Mouse (Mus musculus): ENCODE results near the gene Gm20388. TPM values are rescaled to one million over a fixed set of nuclear protein-coding genes. Genes with fewer than 3 reads are reported as not detected.
A peak's percentile ranks its signal among the peaks of the same experiment; 100 is the strongest.

Gene Gm20388
- polyA plus RNA-seq, 1 experiment from 2014 or later, result not detected

- DNase-seq (no peak), ATAC-seq (ENCODE audit: low read depth) (no peak)
Observed at GRCm38 (mm10) chr8:122901476-122901875, 2990.8 kb downstream of the Gm20388 start.

GRCm38 (mm10) chr8:122901892-122902515 is 2991.4 kb downstream of the Gm20388 start:
- Histone ChIP-seq H3K36me3 (peaks cover 50% of the 10 kb centered on the region), H3K4me3 (replicated peaks) (no peak overlapping the region), H3K27ac (no peak overlapping the region), H3K9me3 (replicated peaks) (no peaks in the 10 kb centered on the region), H3K4me2 (no peak overlapping the region), H3K4me1 (replicated peaks) (peaks cover 24% of the 10 kb centered on the region), H3K9ac (no peak overlapping the region), H3K27me3 (no peaks in the 10 kb centered on the region)
- no peak for DNase-seq
- WGBS (ENCODE audit: insufficient replicate concordance), result 78% methylated on average over 8 of the region's 8 CpGs
- no peak for ATAC-seq (ENCODE audit: low read depth)

More at GRCm38 (mm10) chr8:122901476-122901875, 2990.8 kb downstream of the Gm20388 start:
- Histone ChIP-seq H3K4me3 (replicated peaks) (no peak overlapping the region), H3K4me1 (replicated peaks) (peaks cover 20% of the 10 kb centered on the region), H3K27ac (no peak overlapping the region), H3K9me3 (replicated peaks) (no peaks in the 10 kb centered on the region), H3K4me2 (no peak overlapping the region), H3K9ac (no peak overlapping the region), H3K27me3 (no peaks in the 10 kb centered on the region), H3K36me3 (peaks cover 54% of the 10 kb centered on the region)
- 89% methylated on average over 7 of the region's 7 CpGs for WGBS (ENCODE audit: insufficient replicate concordance)

DNA sequence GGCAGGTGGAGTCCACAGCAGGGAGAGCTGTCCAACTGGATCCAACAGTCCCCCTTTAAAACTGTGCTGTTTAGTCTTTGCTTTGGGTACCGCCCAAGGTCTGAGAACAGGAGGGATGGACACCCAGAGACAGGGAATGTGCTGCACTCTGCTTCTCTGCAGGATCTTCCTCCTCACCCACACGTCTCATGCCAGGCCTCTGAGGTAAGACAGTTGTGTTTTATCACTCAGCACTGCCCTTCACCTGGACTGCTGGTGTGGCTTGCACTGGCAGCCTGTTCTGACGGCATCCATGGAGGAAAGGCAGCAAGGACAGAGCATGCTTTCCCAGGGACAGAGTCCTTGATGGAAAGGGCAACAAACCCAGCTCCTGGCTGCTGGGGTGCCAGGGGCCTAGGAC is 2991.9 kb downstream of the Gm20388 start:
- no peak overlapping the region for H3K4me2 ChIP-seq
- DNase-seq (no peak), ATAC-seq (ENCODE audit: low read depth) (no peak)
- no peak overlapping the region for H3K27ac ChIP-seq
- H3K4me1 ChIP-seq (replicated peaks), result peaks cover 24% of the 10 kb centered on the region
- WGBS (ENCODE audit: insufficient replicate concordance), result 77% methylated on average over 3 of the region's 3 CpGs
- no peaks in the 10 kb centered on the region for H3K9me3 ChIP-seq (replicated peaks)
- no peak overlapping the region for H3K9ac ChIP-seq
- no peak overlapping the region for H3K4me3 ChIP-seq (replicated peaks)
- no peaks in the 10 kb centered on the region for H3K27me3 ChIP-seq
- H3K36me3 ChIP-seq, result peaks cover 50% of the 10 kb centered on the region

DNA sequence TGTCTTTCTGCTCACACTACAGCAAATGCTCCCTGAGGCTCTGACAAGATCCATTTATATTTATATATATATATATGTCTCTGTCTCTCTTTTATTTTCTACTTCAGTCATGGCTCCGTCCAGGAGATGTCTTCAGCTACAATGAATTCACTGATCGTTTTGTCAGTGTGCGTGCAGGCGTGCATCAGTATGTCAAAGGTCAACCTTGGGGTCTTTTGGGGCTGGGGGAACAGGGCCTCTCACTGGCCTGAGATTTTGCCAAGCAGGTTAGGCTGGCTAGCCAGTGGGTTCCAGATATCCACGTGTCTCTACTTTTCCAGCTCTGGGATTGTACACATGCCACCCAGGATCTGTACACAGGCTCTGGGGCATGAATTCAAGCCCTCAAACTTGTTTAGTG is 2992.4 kb downstream of the Gm20388 start:
- H3K27ac ChIP-seq, result no peak overlapping the region
- peaks cover 51% of the 10 kb centered on the region for H3K36me3 ChIP-seq

GRCm38 (mm10) chr8:122904496-122904895 is 2993.9 kb downstream of the Gm20388 start:
- no peaks in the 10 kb centered on the region for H3K27me3 ChIP-seq
- no peak for DNase-seq
- no peak overlapping the region for H3K4me3 ChIP-seq (replicated peaks)
- no peak overlapping the region for H3K4me2 ChIP-seq
- no peak overlapping the region for H3K27ac ChIP-seq
- ATAC-seq (ENCODE audit: low read depth), result no peak
- 89% methylated on average over 11 of the region's 11 CpGs for WGBS (ENCODE audit: insufficient replicate concordance)
- H3K4me1 ChIP-seq (replicated peaks), result peaks cover 19% of the 10 kb centered on the region
- H3K36me3 ChIP-seq, result peaks cover 45% of the 10 kb centered on the region
- no peak overlapping the region for H3K9ac ChIP-seq
- no peaks in the 10 kb centered on the region for H3K9me3 ChIP-seq (replicated peaks)

More for the DNA sequence above, 2992.4 kb downstream of the Gm20388 start:
- no peak for DNase-seq
- ATAC-seq (ENCODE audit: low read depth), result no peak
- Histone ChIP-seq H3K4me1 (replicated peaks) (peaks cover 24% of the 10 kb centered on the region), H3K9me3 (replicated peaks) (no peaks in the 10 kb centered on the region), H3K9ac (no peak overlapping the region), H3K27me3 (no peaks in the 10 kb centered on the region), H3K4me3 (replicated peaks) (no peak overlapping the region), H3K4me2 (no peak overlapping the region)
- WGBS (ENCODE audit: insufficient replicate concordance), result 90% methylated on average over 5 of the region's 5 CpGs

- WGBS (ENCODE audit: insufficient replicate concordance), result 81% methylated on average over 4 of the region's 4 CpGs
- ATAC-seq (ENCODE audit: low read depth), result no peak
- Histone ChIP-seq H3K4me2 (no peak overlapping the region), H3K27ac (0 out of 2 replicates have a peak overlapping the region, but pooled peaks have one; percentile 23), H3K36me3 (peaks cover 37% of the 10 kb centered on the region), H3K27me3 (no peaks in the 10 kb centered on the region), H3K9ac (no peak overlapping the region), H3K9me3 (replicated peaks) (no peaks in the 10 kb centered on the region), H3K4me3 (replicated peaks) (no peak overlapping the region), H3K4me1 (replicated peaks) (peaks cover 19% of the 10 kb centered on the region)
- DNase-seq, result no peak
Observed at GRCm38 (mm10) chr8:122905346-122905745, 2994.7 kb downstream of the Gm20388 start.

DNA sequence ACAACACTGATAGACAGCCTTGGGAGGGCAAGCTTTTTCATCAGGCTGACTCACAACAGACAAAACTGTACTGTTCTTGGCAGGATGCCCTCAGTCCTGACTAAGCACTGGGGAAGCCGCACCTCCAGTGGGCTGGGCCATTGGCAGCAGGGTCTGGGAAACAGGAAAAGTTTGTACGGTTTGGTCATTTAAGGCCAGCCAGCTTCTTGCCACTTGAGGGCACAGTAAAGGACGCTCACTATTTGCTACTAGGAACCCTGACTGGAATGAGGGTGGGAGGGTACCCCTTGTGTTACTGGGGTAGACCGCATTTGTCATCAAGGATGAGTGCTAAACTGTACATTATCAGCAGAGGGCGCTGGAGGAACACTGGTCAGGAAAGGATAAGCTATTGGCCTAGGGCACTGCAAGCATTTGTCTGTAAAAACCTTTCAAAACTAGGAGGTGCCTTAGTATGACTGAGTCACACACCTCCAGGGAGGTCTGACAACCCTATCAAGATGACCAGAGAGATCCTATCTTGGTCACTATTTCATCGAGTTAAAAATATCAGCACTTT is 2995.9 kb downstream of the Gm20388 start:
- Histone ChIP-seq H3K4me1 (replicated peaks) (peaks cover 19% of the 10 kb centered on the region), H3K9me3 (replicated peaks) (no peaks in the 10 kb centered on the region), H3K9ac (no peak overlapping the region), H3K36me3 (peaks cover 34% of the 10 kb centered on the region), H3K4me2 (no peak overlapping the region), H3K27me3 (no peaks in the 10 kb centered on the region), H3K4me3 (replicated peaks) (no peak overlapping the region), H3K27ac (no peak overlapping the region; the same call in 1 of the 2 replicates)
- 39% methylated on average over 6 of the region's 6 CpGs for WGBS (ENCODE audit: insufficient replicate concordance)
- peak; percentile 69 for ATAC-seq (ENCODE audit: low read depth)
- DNase-seq, result peak; percentile 57

- DNase-seq (no peak), ATAC-seq (ENCODE audit: low read depth) (no peak)
- Histone ChIP-seq H3K4me2 (no peak overlapping the region), H3K36me3 (peaks cover 58% of the 10 kb centered on the region), H3K27me3 (no peaks in the 10 kb centered on the region), H3K4me1 (replicated peaks) (peaks cover 15% of the 10 kb centered on the region), H3K4me3 (replicated peaks) (no peak overlapping the region), H3K9ac (no peak overlapping the region), H3K27ac (no peak overlapping the region), H3K9me3 (replicated peaks) (no peaks in the 10 kb centered on the region)
- 55% methylated on average over 3 of the region's 3 CpGs for WGBS (ENCODE audit: insufficient replicate concordance)
Observed at GRCm38 (mm10) chr8:122912150-122912549, 3001.5 kb downstream of the Gm20388 start.

DNA sequence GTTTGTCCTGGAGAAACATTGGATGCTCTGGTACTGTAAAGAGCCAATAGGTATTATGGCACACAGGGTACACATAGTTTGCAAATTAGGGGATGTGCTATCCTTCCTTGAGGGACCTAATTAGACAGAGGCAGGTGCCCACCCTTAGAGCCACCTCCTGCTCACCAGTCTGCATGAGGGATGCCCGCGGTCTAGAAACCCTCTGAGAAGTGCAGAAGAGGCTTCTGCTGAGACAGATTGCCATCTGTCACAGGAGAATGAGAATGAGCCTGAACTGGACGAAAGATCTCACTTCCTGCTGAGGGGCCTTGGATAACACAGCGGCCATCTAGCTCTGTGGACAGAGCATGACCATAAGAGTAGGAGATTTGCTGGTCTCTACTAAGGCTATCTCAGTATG is 3002.2 kb downstream of the Gm20388 start:
- ATAC-seq (ENCODE audit: low read depth) (no peak), DNase-seq (no peak)
- H3K9ac ChIP-seq, result no peak overlapping the region
- peaks cover 22% of the 10 kb centered on the region for H3K4me1 ChIP-seq (replicated peaks)
- H3K9me3 ChIP-seq (replicated peaks), result no peaks in the 10 kb centered on the region
- peaks cover 51% of the 10 kb centered on the region for H3K36me3 ChIP-seq
- H3K27ac ChIP-seq, result no peak overlapping the region
- H3K27me3 ChIP-seq, result no peaks in the 10 kb centered on the region
- 80% methylated on average over 4 of the region's 4 CpGs for WGBS (ENCODE audit: insufficient replicate concordance)
- H3K4me2 ChIP-seq, result no peak overlapping the region
- H3K4me3 ChIP-seq (replicated peaks), result no peak overlapping the region

- peaks cover 52% of the 10 kb centered on the region for H3K4me1 ChIP-seq (replicated peaks)
- no peak overlapping the region for H3K27ac ChIP-seq
- DNase-seq (no peak), ATAC-seq (ENCODE audit: low read depth) (no peak)
- H3K4me3 ChIP-seq (replicated peaks), result no peak overlapping the region
- WGBS (ENCODE audit: insufficient replicate concordance), result 40% methylated on average over 3 of the region's 3 CpGs
- H3K4me2 ChIP-seq, result no peak overlapping the region
- no peak overlapping the region for H3K9ac ChIP-seq
- no peaks in the 10 kb centered on the region for H3K27me3 ChIP-seq
- H3K36me3 ChIP-seq, result peaks cover 40% of the 10 kb centered on the region
- no peaks in the 10 kb centered on the region for H3K9me3 ChIP-seq (replicated peaks)
Observed at GRCm38 (mm10) chr8:122916766-122917165, 3006.1 kb downstream of the Gm20388 start.

- H3K4me2 ChIP-seq, result peak overlapping the region; percentile 4; the same call in 1 of the 2 replicates
- peak overlapping the region; percentile 43 for H3K27ac ChIP-seq
- DNase-seq, result peak; percentile 22
Observed at GRCm38 (mm10) chr8:122917531-122918392, 3007.1 kb downstream of the Gm20388 start.

More at GRCm38 (mm10) chr8:122917531-122918392, 3007.1 kb downstream of the Gm20388 start:
- Histone ChIP-seq H3K27me3 (no peaks in the 10 kb centered on the region), H3K9me3 (replicated peaks) (no peaks in the 10 kb centered on the region), H3K4me1 (replicated peaks) (peaks cover 53% of the 10 kb centered on the region), H3K36me3 (peaks cover 33% of the 10 kb centered on the region), H3K4me3 (replicated peaks) (no peak overlapping the region), H3K9ac (peak overlapping the region; percentile 23; the same call in 1 of the 2 replicates)
- 31% methylated on average over 11 of the region's 11 CpGs for WGBS (ENCODE audit: insufficient replicate concordance)
- ATAC-seq (ENCODE audit: low read depth), result peak; percentile 68

Measured in liver, embryonic 13.5 days (tissue).